Mouse (Mus musculus) liver, embryonic 18 days (tissue): ENCODE measurements around the gene Endog. TPM values are rescaled to one million over a fixed set of nuclear protein-coding genes. Genes with fewer than 3 reads are reported as not detected.

Experiments
- polyA plus RNA-seq: library from polyadenylated mRNA; depleted of rRNA; stranded (reverse); fragments of >200 nt; gene quantifications from 2 replicates; pipeline ENCODE4 v1.2.3, GENCODE M21; 2012; rRNA removed

The Endog gene
- 32.1 and 36.9 TPM in 2 replicates for polyA plus RNA-seq

DNA sequence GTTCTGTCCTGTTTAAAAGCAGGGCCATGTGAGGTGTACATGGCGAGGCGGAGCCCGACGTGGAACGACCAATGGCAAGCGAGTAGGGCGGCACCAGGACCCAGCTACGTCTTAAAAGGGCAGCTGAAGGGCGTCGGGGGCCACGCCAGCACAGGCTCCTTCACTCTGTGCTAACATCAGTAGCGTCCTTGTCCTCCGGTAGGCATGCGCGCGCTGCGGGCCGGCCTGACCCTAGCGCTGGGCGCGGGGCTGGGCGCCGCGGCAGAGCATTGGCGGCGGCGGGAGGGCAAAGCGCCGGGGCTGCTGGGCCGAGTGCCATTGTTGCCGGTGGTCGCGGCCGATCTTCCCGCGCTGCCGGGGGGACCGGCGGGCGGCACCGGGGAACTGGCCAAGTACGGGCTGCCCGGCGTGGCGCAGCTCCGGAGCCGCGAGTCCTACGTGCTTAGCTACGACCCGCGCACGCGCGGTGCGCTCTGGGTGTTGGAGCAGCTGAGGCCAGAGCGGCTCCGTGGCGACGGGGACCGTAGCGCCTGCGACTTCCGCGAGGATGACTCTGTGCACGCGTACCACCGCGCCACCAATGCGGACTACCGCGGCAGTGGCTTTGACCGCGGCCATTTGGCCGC is at the start of gene Endog:
TSS of gene Endog (plus strand) at position 123 of the 626 bp plus-strand sequence.

GRCm38 (mm10) chr2:30124472-30125274 is 46.6 kb upstream of the Endog start, which contains the start of gene Zer1:
Gene Zer1, minus strand, starts transcription at chr2:30124585.

DNA sequence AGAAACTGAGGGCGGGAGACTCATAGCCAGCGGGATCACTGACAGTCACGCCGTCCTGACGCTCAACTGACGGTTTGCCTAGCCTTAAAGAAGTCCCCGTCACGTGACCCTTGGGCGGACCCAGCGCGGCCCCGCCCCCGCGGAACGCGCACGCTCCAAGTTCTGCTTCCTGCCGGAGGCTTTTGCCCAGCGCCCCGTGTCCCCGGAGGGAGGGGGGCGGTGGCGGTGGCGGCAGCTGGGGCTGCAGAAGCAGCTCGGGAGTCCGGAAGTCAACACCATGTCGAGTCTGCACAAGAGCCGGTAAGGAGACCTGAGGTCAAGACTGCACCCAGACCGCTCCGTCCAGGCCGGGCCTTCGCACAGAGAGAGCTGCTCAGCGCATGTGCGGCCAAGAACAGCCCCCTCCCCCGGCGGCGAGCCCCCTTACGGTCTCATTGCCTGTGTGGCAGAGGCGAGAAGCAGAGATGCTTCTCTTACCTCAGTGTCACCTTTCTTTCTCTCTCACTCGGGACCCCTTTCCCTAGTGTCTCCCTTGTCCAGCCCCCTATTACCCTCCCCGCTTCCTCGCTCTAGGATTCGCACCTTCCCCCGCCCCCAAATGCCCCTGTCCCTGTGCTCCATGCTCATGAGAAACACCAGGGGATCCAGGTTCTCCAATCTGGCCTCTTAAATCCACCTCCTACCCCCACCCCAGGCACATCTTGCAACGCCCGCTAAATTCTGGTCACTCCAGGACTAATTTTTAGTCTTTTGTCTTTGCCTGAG is 37.5 kb upstream of the Endog start, which contains the start of gene Tbc1d13:
TSS of gene Tbc1d13 (plus strand) at position 134 of the 765 bp plus-strand sequence.

GRCm38 (mm10) chr2:30177700-30178675 is 6.7 kb downstream of the Endog start, which contains the start of gene Spout1:
Gene Spout1, minus strand, starts transcription at chr2:30178459.

GRCm38 (mm10) chr2:30205629-30206357 is 34.5 kb downstream of the Endog start, which contains the start of gene Kyat1:
Gene Kyat1, minus strand, starts transcription at chr2:30205847.

Other genes starting within 250 kb of the Endog start
- gene Gle1, start 236.1 kb upstream of the Endog start, polyA plus RNA-seq, result 8.3 and 9.8 TPM in 2 replicates
- gene Sptan1, start 205.9 kb upstream of the Endog start, polyA plus RNA-seq, result 34.7 and 35.9 TPM in 2 replicates
- gene Wdr34, start 122.6 kb upstream of the Endog start, polyA plus RNA-seq, result 5.3 and 5.4 TPM in 2 replicates
- 100 and 111 TPM in 2 replicates for gene Set, start 114.1 kb upstream of the Endog start, polyA plus RNA-seq
- 2.3 and 2.7 TPM in 2 replicates for gene Pkn3, start 93.8 kb upstream of the Endog start, polyA plus RNA-seq
- gene Zdhhc12, start 77.8 kb upstream of the Endog start, polyA plus RNA-seq, result 33.0 and 37.5 TPM in 2 replicates
- 8.0 and 9.3 TPM in 2 replicates for gene Zer1, start 46.9 kb upstream of the Endog start, polyA plus RNA-seq
- gene Tbc1d13, start 37.7 kb upstream of the Endog start, polyA plus RNA-seq, result 12.2 and 12.7 TPM in 2 replicates
- gene Spout1, start 7.0 kb downstream of the Endog start, polyA plus RNA-seq, result 14.3 and 15.6 TPM in 2 replicates
- gene Kyat1, start 34.4 kb downstream of the Endog start, polyA plus RNA-seq, result 57.7 and 63.7 TPM in 2 replicates
- gene Lrrc8a, start 66.2 kb downstream of the Endog start, polyA plus RNA-seq, result 4.5 and 4.6 TPM in 2 replicates
- 2.3 and 2.4 TPM in 2 replicates for gene Gm28035, start 69.1 kb downstream of the Endog start, polyA plus RNA-seq
- gene Phyhd1, start 94.7 kb downstream of the Endog start, polyA plus RNA-seq, result 54.6 and 54.7 TPM in 2 replicates
- not detected in 2 replicates for gene Gm28038, start 109.5 kb downstream of the Endog start, polyA plus RNA-seq
- gene Dolk, start 114.8 kb downstream of the Endog start, polyA plus RNA-seq, result 6.3 and 6.7 TPM in 2 replicates
- gene Nup188, start 114.9 kb downstream of the Endog start, polyA plus RNA-seq, result 8.1 and 9.4 TPM in 2 replicates
- gene Sh3glb2, start 187.8 kb downstream of the Endog start, polyA plus RNA-seq, result 18.8 and 21.4 TPM in 2 replicates
- 5.9 and 7.3 TPM in 2 replicates for gene Miga2, start 192.7 kb downstream of the Endog start, polyA plus RNA-seq
- 12.5 and 13.9 TPM in 2 replicates for gene Dolpp1, start 220.8 kb downstream of the Endog start, polyA plus RNA-seq
- 27.3 and 30.7 TPM in 2 replicates for gene Crat, start 244.3 kb downstream of the Endog start, polyA plus RNA-seq
- 44.6 and 49.8 TPM in 2 replicates for gene Ptpa, start 244.5 kb downstream of the Endog start, polyA plus RNA-seq